Mouse (Mus musculus) c-Kit-negative CD71-positive TER-119-positive erythroid progenitor cells, embryonic 14.5 days (primary cell): ENCODE data around the gene Sult2a6.

Experiments
- DNase-seq: peaks from one replicate; pipeline ENCODE4 v3.0.0-alpha.2; 2013; ENCODE audit warnings: low read depth, low spot score

Sult2a6 gene

GRCm38 (mm10) chr7:14254770-14255169, at the start of gene Sult2a6:
Gene Sult2a6 (minus strand): TSS chr7:14254870.
- DNase-seq = no peak

DNA sequence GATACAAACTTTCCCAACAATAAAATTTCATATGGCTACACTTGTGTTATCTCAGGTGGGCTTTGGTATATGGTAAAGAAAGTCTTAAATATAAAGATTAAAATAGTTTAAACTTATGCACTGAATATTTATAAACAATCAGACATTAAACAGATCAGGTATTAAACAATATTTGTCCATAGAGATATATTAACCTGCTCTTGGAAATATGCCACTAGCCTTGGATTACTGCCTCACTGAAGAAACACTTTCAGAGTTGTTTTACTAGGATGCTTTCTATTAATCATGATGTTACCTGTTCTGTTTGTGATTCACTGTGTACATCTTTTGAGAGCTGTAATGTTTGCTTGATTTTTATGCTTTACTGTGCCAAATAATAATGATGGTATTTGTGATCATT, 39.4 kb downstream of the Sult2a6 start:
- DNase-seq = no peak

DNA sequence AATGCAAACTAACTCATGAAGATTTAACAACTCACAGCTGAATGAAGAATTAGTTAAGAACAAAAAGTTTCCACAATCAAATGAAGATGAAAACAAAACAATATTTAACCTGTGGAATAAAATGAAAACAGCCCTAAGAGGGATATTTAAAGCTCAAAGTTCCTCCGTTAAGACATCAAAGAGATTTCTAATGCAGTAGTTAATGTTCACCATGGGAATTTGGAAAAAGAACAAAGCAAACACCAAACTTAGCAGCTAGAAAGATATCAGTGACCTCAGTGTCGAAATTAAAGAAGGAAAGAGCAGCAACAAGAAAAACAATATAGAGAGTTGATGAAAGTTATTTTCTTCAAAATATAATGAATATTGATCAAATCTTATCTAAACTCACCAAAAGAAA, 51.3 kb downstream of the Sult2a6 start:
- no peak for DNase-seq

GRCm38 (mm10) chr7:14202487-14202886, 52.2 kb downstream of the Sult2a6 start:
- no peak for DNase-seq
